Mouse (Mus musculus) 3T3-L1 (cell line): ENCODE data around the gene Blm.

Experiments used
- DNase-seq: peaks from one replicate; pipeline ENCODE4 v3.0.0-alpha.2; 2015; ENCODE audit warnings: low read depth, low spot score

The Blm gene

GRCm38 (mm10) chr7:80461891-80462290 lies 73.0 kb downstream of the Blm start:
- DNase-seq: no peak

GRCm38 (mm10) chr7:80460892-80461291 lies 74.0 kb downstream of the Blm start:
- DNase-seq: no peak

- DNase-seq: no peak
These were observed 74.7 kb downstream of the Blm start for GRCm38 (mm10) chr7:80460199-80460598.

GRCm38 (mm10) chr7:80457831-80458343 lies 77.0 kb downstream of the Blm start:
- DNase-seq: peak; percentile 44

- peak; percentile 94 for DNase-seq
These were observed 77.7 kb downstream of the Blm start for GRCm38 (mm10) chr7:80457241-80457640.

- no peak for DNase-seq
These were observed 78.6 kb downstream of the Blm start for GRCm38 (mm10) chr7:80456327-80456726.

GRCm38 (mm10) chr7:80455505-80456160 lies 79.3 kb downstream of the Blm start:
- peak; percentile 48 for DNase-seq

GRCm38 (mm10) chr7:80454786-80455185 lies 80.1 kb downstream of the Blm start:
- peak; percentile 69 for DNase-seq

GRCm38 (mm10) chr7:80453997-80454396 lies 80.9 kb downstream of the Blm start:
- DNase-seq: no peak

GRCm38 (mm10) chr7:80453121-80453520 lies 81.8 kb downstream of the Blm start:
- DNase-seq: no peak

GRCm38 (mm10) chr7:80452241-80452640 lies 82.7 kb downstream of the Blm start:
- DNase-seq: no peak

- DNase-seq: no peak
These were observed 83.2 kb downstream of the Blm start for GRCm38 (mm10) chr7:80451550-80452232.

GRCm38 (mm10) chr7:80450354-80450753 lies 84.6 kb downstream of the Blm start:
- no peak for DNase-seq

- no peak for DNase-seq
These were observed 85.3 kb downstream of the Blm start for GRCm38 (mm10) chr7:80449620-80450091.

- no peak for DNase-seq
These were observed 87.6 kb downstream of the Blm start for GRCm38 (mm10) chr7:80447336-80447735.

GRCm38 (mm10) chr7:80446221-80446878 lies 88.6 kb downstream of the Blm start:
- peak; percentile 62 for DNase-seq

GRCm38 (mm10) chr7:80445492-80445891 lies 89.4 kb downstream of the Blm start:
- no peak for DNase-seq

- DNase-seq: no peak
These were observed 90.3 kb downstream of the Blm start for GRCm38 (mm10) chr7:80444401-80445249.

GRCm38 (mm10) chr7:80443124-80443523 lies 91.8 kb downstream of the Blm start:
- no peak for DNase-seq

GRCm38 (mm10) chr7:80441986-80442904 lies 92.7 kb downstream of the Blm start:
- DNase-seq: peak; percentile 85
